Mouse (Mus musculus) cerebral cortex, adult 2 months (tissue): ENCODE data around the gene Gm527.

Source experiments
- WGBS: fragments of 180-500 bp; shearing (Covaris S2); methylation state at CpG from one replicate; pipeline ENCODE4 v1.1.7; 2018; 5-methylcytosine and 5-hydroxymethylcytosine counted together

The Gm527 gene

DNA sequence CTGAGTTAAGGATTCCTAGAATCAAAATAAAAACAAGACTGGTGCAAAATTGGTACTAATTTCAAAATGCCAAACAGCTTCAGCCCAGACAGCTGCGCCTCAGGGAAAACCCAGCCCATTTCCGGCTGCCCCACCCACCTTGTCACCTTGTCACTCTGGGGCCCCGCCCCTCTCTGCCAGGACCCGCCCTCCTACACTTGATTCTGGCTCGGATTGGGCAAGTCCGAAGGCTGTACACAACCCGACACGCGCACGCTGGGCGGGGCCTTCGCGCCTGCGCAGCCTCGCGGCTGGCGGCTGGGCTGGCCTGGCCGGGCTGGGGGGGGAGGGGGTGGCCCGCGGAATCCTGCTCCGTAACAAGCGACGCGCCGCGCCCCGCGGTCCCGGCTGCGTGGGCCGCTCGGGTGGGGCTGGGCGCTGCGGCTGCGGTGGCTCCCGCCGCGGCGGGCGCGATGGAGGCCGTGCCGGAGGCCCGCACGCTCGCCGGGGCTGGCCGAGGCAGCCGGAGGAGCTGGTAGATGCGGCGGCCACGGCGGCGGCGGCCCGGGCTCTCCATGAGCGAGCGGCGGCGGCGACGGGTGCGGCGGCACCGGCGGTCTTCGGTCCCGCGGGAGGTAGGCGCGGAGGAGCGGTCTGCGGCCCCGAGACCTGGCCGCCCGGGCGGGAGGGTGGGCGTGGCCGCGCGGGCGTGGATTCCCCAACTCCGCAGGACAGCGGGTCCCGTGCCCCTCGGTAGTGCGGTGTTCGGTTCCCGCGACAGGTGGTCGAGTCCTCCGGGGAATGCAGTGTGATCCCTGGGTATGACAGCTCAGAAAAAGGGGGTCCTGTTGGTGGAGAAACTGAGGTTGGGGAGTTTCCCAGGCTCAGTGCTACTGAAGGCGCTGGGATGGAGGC, at the start of gene Gm527:
Gm527 (plus strand) TSS at position 329 of the 894 bp plus-strand sequence.
- under 1% methylated on average over 92 of the region's 93 CpGs for WGBS

DNA sequence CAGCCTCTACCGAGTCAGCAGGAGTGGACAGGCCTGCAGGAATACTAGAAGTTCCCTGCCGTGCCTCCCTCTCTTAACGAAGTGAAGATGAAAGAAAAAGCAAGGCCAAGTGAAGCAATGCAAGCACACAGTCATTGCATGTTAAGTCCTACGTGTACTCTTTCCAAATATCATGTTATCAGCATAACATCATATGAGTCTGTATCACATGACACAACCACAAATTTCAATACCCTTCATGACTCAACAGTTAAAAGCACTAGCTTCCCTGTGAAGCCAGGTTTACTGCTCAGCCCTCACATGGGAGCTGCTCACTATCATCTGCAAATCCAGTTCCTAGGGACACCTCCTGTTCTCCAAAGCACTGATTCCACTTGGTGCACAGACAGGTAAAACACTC, 46.6 kb upstream of the Gm527 start:
- WGBS, result 62% methylated on average over 4 of the region's 4 CpGs

DNA sequence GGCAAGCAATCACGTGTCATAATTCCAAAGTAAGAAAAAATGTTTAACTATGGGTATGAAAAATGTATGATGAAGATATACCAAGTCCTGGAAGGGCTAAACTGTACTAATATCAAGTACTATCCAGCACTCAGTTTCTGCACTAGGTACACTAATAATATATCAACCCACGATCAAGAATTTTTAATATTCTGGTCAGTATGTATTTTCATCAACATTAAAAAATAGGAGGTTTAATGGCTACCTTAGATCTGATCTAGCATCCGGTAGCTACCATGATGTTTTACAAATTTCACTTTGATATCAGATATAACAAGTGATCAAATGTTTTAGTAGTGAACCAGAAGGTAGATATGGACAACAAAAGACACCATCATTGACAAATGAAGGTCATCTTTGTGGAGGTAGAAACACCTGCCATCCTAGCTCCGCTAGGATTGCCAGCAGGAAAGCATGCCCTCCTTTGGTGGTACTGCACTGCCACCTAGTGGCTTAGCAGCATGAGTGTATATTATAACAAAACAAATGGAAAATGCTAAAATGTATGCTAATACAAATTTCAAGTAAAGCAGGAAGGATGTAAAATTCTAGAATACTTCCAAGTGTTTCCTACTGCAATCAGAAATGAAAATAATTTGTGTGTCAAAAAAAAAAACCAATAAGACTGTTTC, 20.5 kb upstream of the Gm527 start:
- 38% methylated on average over 4 of the region's 4 CpGs for WGBS

DNA sequence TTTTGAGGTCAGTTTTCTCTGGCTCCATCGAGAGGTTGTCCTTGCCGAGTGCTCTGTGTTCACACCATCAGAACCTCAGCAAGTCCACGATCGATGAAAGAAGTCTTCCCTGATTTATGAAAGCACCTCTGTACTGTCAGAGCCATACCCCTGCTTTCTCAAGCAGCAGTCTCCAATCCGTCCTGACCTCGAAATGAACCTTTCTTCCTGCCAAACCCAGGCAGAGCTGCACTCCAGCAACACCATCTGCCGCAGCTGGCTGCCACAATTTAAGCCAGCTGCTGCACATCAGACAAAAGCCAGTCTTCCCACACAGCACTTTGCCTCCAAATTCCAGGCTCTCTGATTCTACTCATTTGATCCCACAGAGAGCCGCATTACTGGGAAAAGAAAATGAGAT, 15.2 kb upstream of the Gm527 start:
- WGBS, result 44% methylated on average over 8 of the region's 8 CpGs

DNA sequence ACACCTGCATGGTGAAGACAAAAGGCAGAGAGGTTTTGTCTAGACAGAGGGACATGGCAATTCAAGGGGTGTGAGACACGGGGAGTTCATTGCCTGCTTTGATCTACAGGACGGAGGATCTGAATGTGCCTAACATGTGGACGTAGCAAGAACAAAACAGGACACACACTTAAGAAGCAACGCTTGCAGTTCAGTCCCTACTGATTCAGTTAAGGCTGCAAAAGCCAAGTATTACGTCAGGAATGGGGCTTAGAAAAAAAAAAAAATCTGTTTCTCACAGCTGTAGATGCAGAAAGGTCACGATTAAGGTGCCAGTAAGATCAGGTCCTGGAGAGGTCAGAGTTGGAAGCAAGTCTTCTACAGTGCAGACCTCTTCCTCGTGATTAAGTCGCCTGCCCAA, 14.5 kb upstream of the Gm527 start:
- WGBS, result 74% methylated on average over 8 of the region's 8 CpGs

DNA sequence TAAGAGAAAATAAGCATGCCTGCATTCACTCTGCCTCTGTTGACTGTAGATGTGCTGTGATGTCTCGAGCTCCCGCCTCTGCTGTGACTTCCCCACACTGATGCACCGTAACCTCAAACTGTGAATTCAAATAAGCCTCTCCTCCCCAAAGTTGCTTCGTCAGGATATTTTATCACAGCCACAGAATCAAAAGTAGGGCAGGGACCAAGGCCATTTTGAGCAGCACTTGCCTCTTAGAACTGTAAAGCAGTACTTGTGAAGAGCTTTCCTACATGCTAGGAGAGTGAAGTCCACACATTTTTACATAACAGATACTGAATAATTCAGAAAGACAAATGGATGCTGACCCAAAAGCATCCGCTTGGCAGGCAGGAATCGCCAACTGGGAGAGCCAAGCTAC, 4.7 kb upstream of the Gm527 start:
- 57% methylated on average over 6 of the region's 6 CpGs for WGBS

DNA sequence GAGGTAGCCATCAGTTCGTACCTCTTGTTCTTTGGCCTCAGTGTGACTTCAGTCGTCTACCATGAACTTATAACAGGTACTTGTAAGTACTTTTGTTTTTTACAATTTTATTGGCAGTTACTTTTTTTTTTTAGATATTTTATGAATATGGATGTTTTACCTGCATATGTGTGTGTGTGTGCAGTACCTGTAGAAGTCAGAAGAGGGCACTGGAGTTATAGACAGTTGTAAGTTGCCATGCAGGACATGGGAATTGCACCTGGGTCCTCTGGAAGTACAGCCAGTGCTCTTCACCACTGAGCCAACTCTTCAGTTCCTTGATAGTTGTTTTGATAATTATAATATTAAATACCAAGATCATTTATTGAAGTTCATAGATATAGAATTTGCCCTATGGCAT, 19.8 kb downstream of the Gm527 start:
- WGBS, result 88% methylated on average over 2 of the region's 2 CpGs

DNA sequence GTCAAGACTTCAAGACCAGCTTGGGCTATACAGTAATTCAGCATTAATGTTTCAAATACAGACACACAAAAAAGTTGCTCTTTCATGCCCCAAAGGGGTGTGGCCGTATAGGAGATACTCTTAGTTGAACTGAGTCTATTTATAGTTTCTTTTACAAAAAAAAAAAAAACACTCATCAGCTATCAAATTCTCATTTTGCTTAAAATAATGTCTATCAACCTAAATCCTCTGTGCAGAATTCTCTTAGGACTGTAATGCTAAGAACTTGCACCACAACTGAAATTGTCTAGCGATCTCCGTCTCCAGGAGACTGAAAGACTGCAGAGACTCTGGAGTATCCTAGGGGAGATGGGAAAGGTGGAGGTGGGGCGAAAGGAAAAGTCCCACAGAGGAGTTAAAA, 46.9 kb downstream of the Gm527 start:
- WGBS, result 12% methylated on average over 4 of the region's 4 CpGs

DNA sequence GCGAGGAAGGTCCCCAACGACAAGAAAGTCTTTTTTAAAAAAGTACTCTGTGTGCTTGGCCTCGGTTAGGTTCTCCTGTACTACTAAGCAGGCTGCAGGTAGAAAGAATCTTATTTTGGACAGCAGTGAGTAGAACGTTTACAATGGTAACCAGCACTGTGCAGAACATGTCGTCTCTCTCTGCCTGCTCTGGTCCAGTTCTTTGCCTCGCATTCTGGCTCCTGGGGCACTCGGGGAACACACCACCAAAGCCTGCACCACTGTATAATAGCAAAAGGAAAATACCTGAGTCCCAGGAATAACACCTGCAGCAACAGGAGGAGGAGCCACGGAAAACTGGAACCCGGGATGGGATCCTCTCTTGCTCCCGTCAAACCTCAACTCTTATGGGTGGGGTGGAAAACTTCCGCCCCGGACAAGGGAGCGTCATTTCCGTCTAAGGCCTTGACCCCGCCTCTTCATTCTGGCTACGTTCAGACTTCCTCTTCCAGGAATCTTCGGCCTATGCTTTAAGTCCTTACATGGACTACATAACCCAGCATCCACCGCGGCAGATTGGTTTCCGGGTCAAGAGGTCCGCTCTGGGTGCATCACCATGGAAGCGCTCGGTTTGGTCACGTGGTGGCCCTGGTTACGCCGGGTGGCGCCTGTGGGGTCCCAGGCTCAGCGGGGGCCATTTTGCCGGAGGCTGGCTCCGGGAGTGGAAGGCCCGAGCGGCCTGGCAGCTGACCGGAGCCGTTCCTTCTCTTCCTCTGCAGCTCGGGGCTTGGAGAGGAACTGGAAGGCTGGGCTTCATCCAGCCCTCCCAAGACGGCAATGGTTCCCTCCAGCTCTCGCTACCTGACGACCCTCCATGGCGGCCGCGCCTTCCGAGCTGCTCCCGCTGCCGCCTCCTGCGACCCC, 47.7 kb downstream of the Gm527 start, which contains the start of the genes Klhl28 and Togaram1:
Klhl28 (minus strand) TSS at position 411 of the 903 bp plus-strand sequence.
Togaram1 (plus strand) TSS at position 681 of the 903 bp plus-strand sequence.
- whole genome bisulfite sequencing, result under 1% methylated on average over 45 of the region's 45 CpGs

DNA sequence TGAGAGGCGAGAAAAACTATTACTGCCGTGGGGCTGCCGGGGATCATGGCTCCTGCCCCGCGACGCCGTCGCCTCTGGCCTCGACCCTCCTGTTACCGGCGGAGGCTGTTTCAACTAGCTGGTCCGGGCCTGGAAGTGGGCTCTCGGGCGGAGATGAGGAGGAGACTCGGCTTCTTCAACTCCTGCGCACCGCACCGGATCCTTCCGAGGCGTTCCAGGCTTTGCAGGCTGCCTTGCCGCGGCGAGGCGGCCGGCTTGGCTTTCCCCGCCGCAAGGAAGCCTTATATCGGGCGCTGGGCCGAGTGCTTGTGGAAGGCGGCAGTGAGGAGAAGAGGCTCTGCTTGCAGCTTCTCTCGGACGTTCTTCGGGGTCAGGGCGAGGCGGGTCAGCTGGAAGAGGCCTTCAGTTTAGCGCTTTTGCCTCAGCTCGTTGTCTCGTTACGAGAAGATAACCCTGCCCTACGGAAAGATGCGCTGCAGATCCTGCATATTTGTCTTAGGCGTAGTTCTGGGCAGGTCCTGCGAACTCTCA, 48.5 kb downstream of the Gm527 start:
- WGBS, result under 1% methylated on average over 44 of the region's 44 CpGs

DNA sequence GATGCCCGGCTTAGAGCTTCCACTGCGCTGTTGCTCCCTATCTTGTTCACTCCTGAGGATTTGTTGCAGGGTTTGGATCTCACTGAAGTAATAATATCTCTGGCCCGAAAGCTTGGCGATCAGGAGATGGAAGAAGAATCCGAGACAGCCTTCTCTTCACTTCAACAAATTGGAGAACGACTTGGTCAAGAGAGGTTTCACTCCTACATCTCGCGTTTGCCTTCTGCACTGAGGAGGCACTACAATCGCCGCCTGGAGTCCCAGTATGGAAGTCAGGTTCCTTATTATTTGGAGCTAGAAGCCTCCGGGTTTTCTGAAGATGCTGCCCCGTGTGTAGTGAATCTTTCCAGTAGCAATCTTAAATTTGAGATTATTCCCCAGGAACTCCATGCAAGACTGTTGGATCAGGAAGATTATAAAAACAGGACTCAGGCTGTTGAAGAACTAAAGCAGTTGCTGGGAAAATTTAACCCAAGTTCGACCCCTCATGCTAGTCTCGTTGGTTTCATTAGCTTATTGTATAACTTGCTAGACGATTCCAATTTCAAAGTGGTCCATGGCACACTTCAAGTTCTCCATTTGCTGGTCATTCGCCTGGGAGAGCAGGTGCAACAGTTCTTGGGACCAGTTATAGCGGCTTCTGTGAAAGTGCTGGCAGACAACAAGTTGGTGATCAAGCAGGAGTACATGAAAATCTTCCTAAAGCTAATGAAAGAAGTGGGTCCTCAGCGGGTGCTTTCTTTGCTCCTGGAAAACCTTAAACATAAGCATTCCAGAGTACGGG, 49.1 kb downstream of the Gm527 start:
- WGBS, result 2% methylated on average over 19 of the region's 19 CpGs

DNA sequence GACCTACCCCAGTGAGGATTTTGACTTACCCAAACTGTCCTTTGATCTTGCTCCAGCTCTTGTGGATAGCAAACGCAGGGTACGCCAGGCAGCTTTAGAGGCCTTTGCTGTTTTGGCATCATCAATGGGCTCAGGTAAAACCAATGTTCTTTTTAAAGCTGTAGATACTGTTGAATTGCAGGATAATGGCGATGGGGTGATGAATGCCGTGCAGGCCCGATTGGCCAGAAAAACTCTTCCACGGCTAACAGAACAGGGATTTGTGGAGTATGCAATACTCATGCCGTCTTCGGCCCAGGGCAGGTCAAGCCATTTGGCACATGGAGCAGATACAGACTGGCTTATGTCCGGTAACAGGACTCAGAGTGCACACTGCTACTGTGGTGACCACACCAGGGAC, 49.8 kb downstream of the Gm527 start:
- WGBS, result under 1% methylated on average over 9 of the region's 9 CpGs

DNA sequence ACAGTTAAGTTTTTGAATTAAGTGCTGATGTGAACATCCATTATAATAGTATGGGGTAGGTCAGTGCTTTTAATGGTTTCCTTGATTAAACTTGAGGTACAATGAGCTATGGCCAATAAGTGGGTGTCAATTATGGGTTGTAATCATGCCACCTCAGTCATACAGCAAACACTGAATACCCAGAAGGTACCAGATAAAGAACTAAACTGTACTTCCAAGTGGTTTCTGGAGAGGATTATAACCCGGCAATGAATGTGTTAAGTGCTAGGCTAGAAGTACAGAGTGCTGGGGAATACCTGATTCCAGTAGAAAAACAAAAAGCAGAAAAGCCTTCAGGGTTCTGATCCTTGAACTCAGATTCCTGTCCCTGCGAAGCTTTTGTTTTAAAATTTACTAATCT, 50.4 kb downstream of the Gm527 start:
- WGBS, result 1% methylated on average over 2 of the region's 2 CpGs

DNA sequence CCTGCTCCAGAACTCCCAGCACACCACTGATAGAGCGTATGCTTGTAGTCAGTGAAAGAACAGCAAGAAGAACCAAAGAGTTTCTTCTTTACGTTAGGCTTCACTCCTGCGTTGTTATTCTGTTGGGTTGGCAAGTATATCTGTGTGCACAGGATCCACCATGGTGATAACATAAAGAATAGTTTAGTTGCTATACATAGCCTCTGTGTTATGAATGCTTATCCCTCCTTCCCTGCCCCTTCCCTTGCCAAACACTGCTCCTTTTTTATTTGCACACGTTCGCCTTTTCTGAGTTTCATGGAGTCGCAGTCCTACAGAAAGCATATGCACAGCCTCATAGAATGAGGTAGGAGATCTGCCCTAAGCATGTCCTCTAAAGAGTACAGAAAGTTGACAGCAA, 54.4 kb downstream of the Gm527 start:
- WGBS, result 34% methylated on average over 6 of the region's 6 CpGs
